Mouse (Mus musculus) cerebellum, adult 2 months (tissue): Measurements from ENCODE around the gene Ttbk1.

Experiments used
- CTCF ChIP-seq: fragments of 200-500 bp; IDR thresholded peaks from 2 replicates; pipeline ENCODE4 v1.5.1; 2011; ENCODE audit warnings: low read depth, mild to moderate bottlenecking, control low read depth, low read length, moderate library complexity, borderline replicate concordance; ENCODE audit not compliant: insufficient read depth
- POLR2A ChIP-seq: fragments of 200-500 bp; IDR thresholded peaks from 2 replicates; pipeline ENCODE4 v1.6.1; 2011; ENCODE audit warnings: low read length, control low read depth, borderline replicate concordance; ENCODE audit not compliant: insufficient read depth

GRCm38 (mm10) chr17:46444839-46445579 is 42.5 kb downstream of the Ttbk1 start:
- TF ChIP-seq CTCF (no peak), POLR2A (no peak)
